Mouse (Mus musculus) midbrain, embryonic 14.5 days (tissue): Measurements from ENCODE around the gene Galnt16. TPM values are rescaled to one million over a fixed set of nuclear protein-coding genes. Genes with fewer than 3 reads are reported as not detected.
A peak's percentile ranks its signal among the peaks of the same experiment; 100 is the strongest.

Experiments used
- ATAC-seq: fragments of 200-750 bp; cut with Nextera tagmentation; 2 replicates; pipeline ENCODE4 v1.8.0; 2017; ENCODE audit warnings: moderate number of reproducible peaks, moderate library complexity; ENCODE audit not compliant: low FRiP score, low TSS enrichment
- DNase-seq: peaks from one replicate; pipeline ENCODE4 v3.0.0-alpha.2; 2015
- H3K27ac ChIP-seq: fragments of 300-500 bp; sonication (generic); replicated peaks from 2 replicates; pipeline ENCODE4 v1.5.1; 2014; ENCODE audit warnings: mild to moderate bottlenecking, low read depth, low read length, moderate library complexity
- H3K27me3 ChIP-seq: fragments of 300-500 bp; sonication (generic); 2 replicates; pipeline ENCODE4 v1.6.1; 2014; ENCODE audit warnings: low read length, control low read depth, mixed read lengths; ENCODE audit not compliant: control insufficient read depth, insufficient read depth
- H3K36me3 ChIP-seq: fragments of 300-500 bp; sonication (generic); 2 replicates; pipeline ENCODE4 v1.6.1; 2014; ENCODE audit warnings: low read length, control low read depth; ENCODE audit not compliant: control insufficient read depth, insufficient read depth
- H3K4me1 ChIP-seq: fragments of 300-500 bp; sonication (generic); 2 replicates; pipeline ENCODE4 v1.6.1; 2014; ENCODE audit warnings: mild to moderate bottlenecking, antibody characterized with exemption, low read length, control low read depth; ENCODE audit not compliant: control insufficient read depth, insufficient read depth
- H3K4me2 ChIP-seq: fragments of 300-500 bp; sonication (generic); 2 replicates; pipeline ENCODE4 v1.6.1; 2014; ENCODE audit warnings: mild to moderate bottlenecking, low read length, moderate library complexity
- H3K4me3 ChIP-seq: fragments of 300-500 bp; sonication (generic); replicated peaks from 2 replicates; pipeline ENCODE4 v1.5.1; 2014; ENCODE audit warnings: low read depth, low read length
- H3K9ac ChIP-seq: fragments of 300-500 bp; sonication (generic); replicated peaks from 2 replicates; pipeline ENCODE4 v1.6.1; 2014; ENCODE audit warnings: mild to moderate bottlenecking, low read length, moderate library complexity
- H3K9me3 ChIP-seq: fragments of 300-500 bp; sonication (generic); 2 replicates; pipeline ENCODE4 v1.6.1; 2016; ENCODE audit warnings: low read length, control low read depth, mixed read lengths; ENCODE audit not compliant: control insufficient read depth
- WGBS: fragments of 180-500 bp; shearing (Covaris S2); extraction: QIAGEN DNeasy Blood & Tissue Kit; methylation state at CpG from one replicate; pipeline ENCODE4 v1.1.7; 2014; 5-methylcytosine and 5-hydroxymethylcytosine counted together
- polyA plus RNA-seq: library from polyadenylated mRNA; unstranded; fragments of >200 nt; fragmentation: Nextera tagmentation; extraction: Ambion mirVana; gene quantifications from 2 replicates; pipeline ENCODE4 v1.2.1, GENCODE M21; 2014

Galnt16 gene
- polyA plus RNA-seq, 1 experiment from 2014 or later: 21.7 TPM

- Histone ChIP-seq H3K27me3 (no peaks in the 10 kb centered on the region), H3K4me1 (no peaks in the 10 kb centered on the region), H3K9ac (no peak overlapping the region), H3K36me3 (peaks cover 13% of the 10 kb centered on the region), H3K4me3 (no peak overlapping the region), H3K4me2 (no peak overlapping the region), H3K9me3 (no peaks in the 10 kb centered on the region), H3K27ac (no peak overlapping the region)
- 52% methylated on average over 1 of the region's 1 CpGs for WGBS
- no peak for ATAC-seq
- no peak for DNase-seq
These were observed 17.6 kb upstream of the Galnt16 start for GRCm38 (mm10) chr12:80500506-80500905.

DNA sequence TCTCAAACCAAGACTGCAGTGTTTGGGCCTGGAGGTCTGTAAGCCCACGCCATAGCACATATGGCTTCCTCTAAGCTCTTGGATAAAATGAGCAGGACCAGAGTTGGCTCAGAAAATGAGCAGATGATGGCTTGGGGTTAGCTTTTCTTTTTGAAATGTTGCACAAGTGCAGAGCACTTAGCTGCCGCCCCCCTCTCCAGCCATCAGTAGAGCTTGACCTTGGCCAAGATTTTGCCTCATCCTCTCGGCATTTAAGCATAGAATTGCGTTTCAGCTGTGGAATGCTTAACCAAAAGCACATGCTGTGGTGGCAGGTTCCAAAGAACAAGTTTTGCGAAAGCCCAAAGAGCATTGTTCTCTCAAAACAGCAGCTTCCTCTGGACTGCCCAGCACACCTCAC lies 13.4 kb upstream of the Galnt16 start:
- H3K4me1 ChIP-seq: no peaks in the 10 kb centered on the region
- no peaks in the 10 kb centered on the region for H3K36me3 ChIP-seq
- H3K9ac ChIP-seq: no peak overlapping the region
- WGBS: 86% methylated on average over 5 of the region's 5 CpGs
- H3K4me3 ChIP-seq: no peak overlapping the region
- no peak overlapping the region for H3K27ac ChIP-seq
- no peaks in the 10 kb centered on the region for H3K9me3 ChIP-seq
- no peaks in the 10 kb centered on the region for H3K27me3 ChIP-seq
- no peak for DNase-seq
- no peak for ATAC-seq
- H3K4me2 ChIP-seq: no peak overlapping the region

DNA sequence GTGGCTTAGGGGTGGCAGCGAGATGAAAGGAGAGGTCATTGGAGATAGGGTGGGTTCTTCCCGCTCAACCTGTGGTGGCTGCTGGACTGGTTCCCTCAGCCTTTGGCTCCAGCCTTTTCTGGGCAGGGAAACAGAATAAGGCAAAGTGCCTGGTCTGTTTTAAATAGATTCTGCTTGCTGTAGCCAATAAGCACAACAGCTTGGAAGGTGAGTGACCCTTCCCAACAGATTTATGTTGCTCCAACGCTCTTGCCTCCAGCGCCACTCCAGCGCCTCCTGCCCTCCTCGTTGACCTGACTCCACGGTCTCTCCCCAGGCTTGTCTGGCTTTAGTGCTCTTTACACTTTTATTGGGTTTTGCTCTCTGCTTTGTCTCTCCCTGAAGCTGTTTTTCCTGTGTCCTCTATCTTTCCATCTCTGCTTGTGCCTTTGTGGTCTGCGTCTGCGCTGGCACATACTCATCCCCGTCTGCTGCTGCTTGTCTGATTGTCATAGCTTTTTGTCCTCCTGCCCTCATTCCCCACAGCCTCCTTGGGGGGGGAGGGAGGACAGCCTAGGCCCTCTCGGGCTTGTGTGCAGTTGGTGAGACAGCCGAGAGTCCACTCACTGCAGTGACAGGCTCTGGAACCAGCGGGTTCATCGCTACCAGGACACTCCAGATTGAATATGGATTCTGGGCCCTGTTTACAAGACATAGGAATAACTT lies 10.9 kb upstream of the Galnt16 start:
- 63% methylated on average over 14 of the region's 14 CpGs for WGBS

DNA sequence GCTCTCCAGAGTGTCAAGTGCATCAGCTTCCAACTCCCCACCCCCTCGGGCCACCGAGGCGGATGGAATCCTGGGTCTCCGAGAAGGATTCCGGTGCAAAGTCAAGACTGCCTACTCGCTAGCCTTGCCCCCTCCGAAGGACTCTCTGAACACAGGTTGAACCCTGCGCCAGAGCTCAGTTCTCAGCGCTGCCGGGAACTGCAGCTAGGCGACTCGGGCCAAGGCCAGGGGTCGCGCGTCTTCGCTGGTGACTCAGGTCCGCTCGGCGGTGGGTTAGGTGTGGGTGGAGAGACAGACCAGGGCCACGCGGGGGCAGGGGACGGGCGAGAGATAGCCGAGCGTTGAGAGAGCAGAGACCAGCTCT lies 298 bp downstream of the Galnt16 start:
- no peaks in the 10 kb centered on the region for H3K36me3 ChIP-seq
- DNase-seq: no peak
- peak overlapping the region; percentile 90 for H3K27ac ChIP-seq
- H3K27me3 ChIP-seq: peaks cover 10% of the 10 kb centered on the region; the same call in 1 of the 2 replicates
- 0% methylated on average over 25 of the region's 25 CpGs for WGBS
- H3K4me2 ChIP-seq: peak overlapping the region; percentile 92
- no peak; the same call in 1 of the 2 replicates for ATAC-seq
- peak overlapping the region; percentile 77 for H3K9ac ChIP-seq
- H3K9me3 ChIP-seq: no peaks in the 10 kb centered on the region
- H3K4me1 ChIP-seq: peaks cover 11% of the 10 kb centered on the region
- peak overlapping the region; percentile 79 for H3K4me3 ChIP-seq

More for the DNA sequence above, 10.9 kb upstream of the Galnt16 start:
- Histone ChIP-seq H3K4me2 (no peak overlapping the region), H3K27me3 (no peaks in the 10 kb centered on the region), H3K27ac (no peak overlapping the region), H3K36me3 (no peaks in the 10 kb centered on the region), H3K4me3 (no peak overlapping the region), H3K9me3 (no peaks in the 10 kb centered on the region), H3K4me1 (no peaks in the 10 kb centered on the region), H3K9ac (no peak overlapping the region)
- ATAC-seq (no peak), DNase-seq (no peak)

GRCm38 (mm10) chr12:80518757-80519620 lies 912 bp downstream of the Galnt16 start:
- Histone ChIP-seq H3K27ac (peak overlapping the region; percentile 90), H3K4me2 (peak overlapping the region; percentile 92), H3K4me3 (peak overlapping the region; percentile 79), H3K9ac (peak overlapping the region; percentile 77), H3K27me3 (peaks cover 10% of the 10 kb centered on the region; the same call in 1 of the 2 replicates), H3K9me3 (no peaks in the 10 kb centered on the region), H3K4me1 (peaks cover 11% of the 10 kb centered on the region), H3K36me3 (no peaks in the 10 kb centered on the region)
- DNase-seq (peak; percentile 93), ATAC-seq (peak; percentile 87)
- WGBS: under 1% methylated on average over 90 of the region's 90 CpGs

DNA sequence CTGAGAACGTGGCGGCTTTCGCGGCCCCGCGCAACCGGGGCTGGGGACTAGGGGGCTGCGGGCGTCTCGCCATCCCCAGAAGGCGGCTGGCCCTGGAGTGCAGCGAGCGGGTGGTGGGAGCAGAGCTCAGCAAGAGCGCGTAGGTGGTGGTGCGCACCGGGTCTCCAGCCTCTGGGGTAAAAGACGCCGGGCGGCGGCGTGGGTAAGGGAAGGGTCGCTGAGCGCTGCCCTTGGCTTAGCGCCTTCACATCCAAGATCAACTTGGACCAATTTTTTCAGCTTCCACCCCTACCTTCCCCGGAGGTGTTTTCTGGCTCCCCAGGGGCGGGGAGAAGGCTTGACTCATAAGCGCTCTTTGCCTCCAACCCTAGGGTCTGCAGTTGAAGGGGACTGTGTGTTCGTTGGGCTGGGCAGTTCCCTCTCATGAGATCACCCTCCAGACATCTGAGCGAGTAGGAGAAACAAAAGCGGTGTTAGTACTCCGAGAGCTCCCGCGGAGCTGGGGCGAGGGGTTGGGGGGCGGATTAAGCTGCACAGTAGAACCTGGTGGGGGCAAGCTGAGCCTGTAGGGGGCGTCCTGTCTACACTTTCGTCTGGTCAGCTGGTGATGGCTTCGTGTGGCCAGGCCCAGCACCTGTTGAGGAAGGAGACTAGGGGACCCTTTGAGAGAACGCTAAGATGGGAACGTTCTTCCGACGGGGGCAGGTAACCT lies 1.7 kb downstream of the Galnt16 start:
- ATAC-seq (peak; percentile 52), DNase-seq (peak; percentile 81)
- H3K27me3 ChIP-seq: peaks cover 10% of the 10 kb centered on the region; the same call in 1 of the 2 replicates
- H3K9me3 ChIP-seq: no peaks in the 10 kb centered on the region
- WGBS: 1% methylated on average over 43 of the region's 43 CpGs
- H3K4me2 ChIP-seq: peak overlapping the region; percentile 92
- H3K27ac ChIP-seq: peak overlapping the region; percentile 90
- H3K36me3 ChIP-seq: no peaks in the 10 kb centered on the region
- peak overlapping the region; percentile 79 for H3K4me3 ChIP-seq
- peak overlapping the region; percentile 77 for H3K9ac ChIP-seq
- H3K4me1 ChIP-seq: peaks cover 11% of the 10 kb centered on the region

DNA sequence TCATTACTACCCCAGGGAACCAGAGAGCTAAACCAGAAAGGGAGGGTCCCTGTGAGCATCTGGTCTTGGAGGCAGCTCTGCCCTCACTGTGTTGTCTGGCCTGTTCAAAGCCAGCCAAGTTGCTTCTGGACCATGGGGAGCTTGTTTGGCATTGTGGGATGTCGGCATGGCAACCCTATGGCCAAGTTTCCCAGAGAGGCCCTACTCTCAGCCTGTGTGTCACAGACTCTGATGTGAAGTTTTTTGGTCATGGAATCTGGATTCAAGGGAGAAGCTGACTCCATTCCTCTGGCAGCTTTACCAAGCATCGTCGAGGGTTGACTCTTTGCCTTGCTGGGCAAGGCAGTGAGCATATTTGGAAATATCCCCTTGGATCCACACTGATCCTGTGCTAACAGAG lies 3.9 kb downstream of the Galnt16 start:
- ATAC-seq (no peak), DNase-seq (no peak)
- Histone ChIP-seq H3K9me3 (no peaks in the 10 kb centered on the region), H3K36me3 (no peaks in the 10 kb centered on the region), H3K27ac (no peak overlapping the region), H3K4me3 (no peak overlapping the region), H3K9ac (no peak overlapping the region), H3K27me3 (peaks cover 7% of the 10 kb centered on the region; the same call in 1 of the 2 replicates), H3K4me1 (peaks cover 19% of the 10 kb centered on the region), H3K4me2 (no peak overlapping the region)
- WGBS: 76% methylated on average over 3 of the region's 3 CpGs

- DNase-seq: peak; percentile 58
- 28% methylated on average over 12 of the region's 12 CpGs for WGBS
These were observed 6.3 kb downstream of the Galnt16 start for GRCm38 (mm10) chr12:80524276-80524921.

More at GRCm38 (mm10) chr12:80524276-80524921, 6.3 kb downstream of the Galnt16 start:
- H3K27me3 ChIP-seq: no peaks in the 10 kb centered on the region
- H3K9me3 ChIP-seq: no peaks in the 10 kb centered on the region
- no peak overlapping the region for H3K4me2 ChIP-seq
- no peak overlapping the region for H3K4me3 ChIP-seq
- ATAC-seq: no peak
- no peak overlapping the region for H3K27ac ChIP-seq
- H3K36me3 ChIP-seq: no peaks in the 10 kb centered on the region
- H3K4me1 ChIP-seq: peaks cover 25% of the 10 kb centered on the region
- no peak overlapping the region for H3K9ac ChIP-seq
